Mouse (Mus musculus) spleen, adult 12 weeks (tissue): ENCODE results near the gene Papss2.

ENCODE experiments used
- DNase-seq: peaks from one replicate; pipeline ENCODE4 v3.0.0; 2022; ENCODE audit warnings: low spot score

The Papss2 gene

GRCm38 (mm10) chr19:32711761-32712541, 116.4 kb downstream of the Papss2 start:
- DNase-seq: peak; percentile 84

GRCm38 (mm10) chr19:32712588-32713042, 117.0 kb downstream of the Papss2 start:
- DNase-seq: peak; percentile 78

GRCm38 (mm10) chr19:32713471-32713870, 117.9 kb downstream of the Papss2 start:
- DNase-seq: no peak

GRCm38 (mm10) chr19:32715201-32715600, 119.6 kb downstream of the Papss2 start:
- peak; percentile 38 for DNase-seq

- DNase-seq: no peak
These were observed 120.1 kb downstream of the Papss2 start for GRCm38 (mm10) chr19:32715681-32716080.
